Mouse (Mus musculus): ENCODE measurements around the gene Palld. TPM values are rescaled to one million over a fixed set of nuclear protein-coding genes. Genes with fewer than 3 reads are reported as not detected.

The Palld gene
- polyA plus RNA-seq, 1 experiment, result 63.6 TPM

DNA sequence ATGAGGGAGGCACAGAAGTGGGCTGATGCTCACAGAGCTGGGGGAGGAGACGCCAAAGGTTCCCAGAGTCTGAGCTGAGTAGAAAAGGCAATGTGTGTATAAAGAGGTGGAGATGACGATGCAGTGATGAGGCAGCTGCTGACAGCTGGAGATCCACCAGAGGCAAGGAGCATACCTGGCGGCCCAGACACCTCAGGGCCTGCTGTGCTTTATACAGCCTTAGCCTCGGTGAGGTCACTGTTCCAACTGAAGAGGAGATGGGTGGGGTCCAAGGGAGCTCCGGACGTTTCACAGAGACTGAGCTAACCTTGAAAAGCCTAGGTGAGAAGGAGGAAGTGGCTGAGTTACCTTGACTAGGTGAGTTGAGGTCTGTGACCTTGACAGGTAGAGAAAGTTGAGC lies 256.8 kb downstream of the Palld start:
- no peak overlapping the region for H3K9ac ChIP-seq (ENCODE audit: low read depth, poor library complexity, severe bottlenecking)
- TF ChIP-seq POLR2A (IDR thresholded peaks at IDR 0.05; ENCODE audit: insufficient read depth, low read length) (no peak), EP300 (IDR thresholded peaks at IDR 0.05; ENCODE audit: insufficient read depth, low read depth, low read length) (no peak), CTCF (IDR thresholded peaks at IDR 0.05; ENCODE audit: low read depth, low read length) (no peak)
- H3K27ac ChIP-seq (ENCODE audit: insufficient read depth, low read length), result no peak overlapping the region
- no peaks in the 10 kb centered on the region; the same call in 1 of the 2 replicates for H3K27me3 ChIP-seq (ENCODE audit: control insufficient read depth, insufficient read depth, low read length, poor library complexity, severe bottlenecking)
- H3K4me1 ChIP-seq (ENCODE audit: control insufficient read depth, insufficient read depth, low read length), result no peaks in the 10 kb centered on the region
- no peaks in the 10 kb centered on the region for H3K36me3 ChIP-seq (ENCODE audit: control insufficient read depth, insufficient read depth, low read length, poor library complexity, severe bottlenecking)
- no peaks in the 10 kb centered on the region for H3K9me3 ChIP-seq (replicated peaks; ENCODE audit: control insufficient read depth, insufficient read depth, low read length, poor library complexity, severe bottlenecking)
- no peak overlapping the region for H3K4me3 ChIP-seq (ENCODE audit: low read depth, low read length)

DNA sequence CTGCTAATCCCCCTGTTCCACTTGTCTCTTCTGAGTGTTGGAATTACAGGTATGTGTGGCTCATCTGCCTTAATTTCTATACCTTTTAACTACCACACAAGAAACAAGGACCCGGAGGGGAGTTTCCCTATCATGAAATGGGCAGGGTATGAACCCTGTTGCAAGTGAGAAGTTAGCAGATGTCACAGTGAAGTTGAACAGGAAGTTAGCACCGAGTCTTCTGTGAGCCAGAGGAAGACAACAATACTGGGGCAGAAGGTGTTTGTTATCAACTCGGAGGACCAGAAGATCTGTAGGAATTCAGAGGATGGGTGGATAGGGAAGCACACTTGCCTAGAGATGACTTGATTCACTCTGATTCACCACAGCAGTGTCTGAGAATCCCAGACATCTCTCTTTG lies 259.3 kb downstream of the Palld start:
- H3K27ac ChIP-seq (ENCODE audit: insufficient read depth, low read length), result no peak overlapping the region
- no peak for TF ChIP-seq EP300 (IDR thresholded peaks at IDR 0.05; ENCODE audit: insufficient read depth, low read depth, low read length)
- TF ChIP-seq CTCF (IDR thresholded peaks at IDR 0.05; ENCODE audit: low read depth, low read length), result no peak
- TF ChIP-seq POLR2A (IDR thresholded peaks at IDR 0.05; ENCODE audit: insufficient read depth, low read length), result no peak
- H3K4me3 ChIP-seq (ENCODE audit: low read depth, low read length), result no peak overlapping the region
- no peaks in the 10 kb centered on the region for H3K4me1 ChIP-seq (ENCODE audit: control insufficient read depth, insufficient read depth, low read length)
- no peaks in the 10 kb centered on the region for H3K36me3 ChIP-seq (ENCODE audit: control insufficient read depth, insufficient read depth, low read length, poor library complexity, severe bottlenecking)
- H3K9ac ChIP-seq (ENCODE audit: low read depth, poor library complexity, severe bottlenecking), result no peak overlapping the region
- no peaks in the 10 kb centered on the region for H3K9me3 ChIP-seq (replicated peaks; ENCODE audit: control insufficient read depth, insufficient read depth, low read length, poor library complexity, severe bottlenecking)
- no peaks in the 10 kb centered on the region; the same call in 1 of the 2 replicates for H3K27me3 ChIP-seq (ENCODE audit: control insufficient read depth, insufficient read depth, low read length, poor library complexity, severe bottlenecking)

DNA sequence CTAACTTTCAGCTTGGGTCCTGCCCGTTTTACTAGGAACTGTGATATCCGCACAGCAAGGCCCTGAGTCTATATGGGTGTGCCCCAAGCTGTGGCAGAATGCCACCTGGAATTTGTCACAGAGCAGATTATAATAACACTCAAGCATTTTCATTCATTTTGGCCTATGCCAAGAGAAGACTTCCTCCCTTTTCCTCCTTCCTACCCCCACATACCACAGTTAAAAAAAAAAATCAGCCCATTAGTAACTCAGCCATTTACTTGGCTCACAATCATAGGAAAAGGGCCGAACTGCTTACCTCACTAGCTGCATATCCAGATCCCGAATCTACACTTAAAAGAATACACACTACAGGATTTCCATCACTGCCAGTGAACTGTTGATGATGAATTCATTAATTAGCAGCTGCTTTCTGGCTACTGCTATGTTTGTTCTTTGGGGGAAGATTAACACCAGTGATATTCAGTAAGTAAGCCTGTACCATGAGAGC lies 260.1 kb downstream of the Palld start:
- Histone ChIP-seq H3K27ac (ENCODE audit: insufficient read depth, low read length) (no peak overlapping the region), H3K9me3 (replicated peaks; ENCODE audit: control insufficient read depth, insufficient read depth, low read length, poor library complexity, severe bottlenecking) (no peaks in the 10 kb centered on the region), H3K27me3 (ENCODE audit: control insufficient read depth, insufficient read depth, low read length, poor library complexity, severe bottlenecking) (no peaks in the 10 kb centered on the region; the same call in 1 of the 2 replicates), H3K4me3 (ENCODE audit: low read depth, low read length) (no peak overlapping the region), H3K4me1 (ENCODE audit: control insufficient read depth, insufficient read depth, low read length) (no peaks in the 10 kb centered on the region), H3K36me3 (ENCODE audit: control insufficient read depth, insufficient read depth, low read length, poor library complexity, severe bottlenecking) (no peaks in the 10 kb centered on the region), H3K9ac (ENCODE audit: low read depth, poor library complexity, severe bottlenecking) (no peak overlapping the region)
- TF ChIP-seq POLR2A (IDR thresholded peaks at IDR 0.05; ENCODE audit: insufficient read depth, low read length) (no peak), EP300 (IDR thresholded peaks at IDR 0.05; ENCODE audit: insufficient read depth, low read depth, low read length) (no peak)

DNA sequence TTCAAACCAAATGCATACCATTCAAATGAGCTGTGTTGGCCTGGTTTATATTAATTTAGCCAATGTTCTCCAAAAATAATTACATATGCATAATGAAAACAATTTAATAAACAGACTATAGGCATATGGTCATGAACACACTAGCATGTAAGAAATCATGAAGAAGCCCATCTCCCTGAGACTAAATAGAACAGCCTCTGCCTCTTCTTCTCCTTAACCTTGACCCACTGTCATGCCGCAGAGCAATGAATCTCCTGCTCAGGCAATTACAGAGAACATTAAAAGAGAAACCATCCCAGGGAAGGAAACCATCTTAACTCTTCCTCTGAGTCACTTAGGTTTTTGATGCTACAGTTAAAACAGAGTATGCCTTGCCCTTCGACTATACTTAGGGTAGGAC lies 262.9 kb downstream of the Palld start:
- Histone ChIP-seq H3K27ac (ENCODE audit: insufficient read depth, low read length) (no peak overlapping the region), H3K9me3 (replicated peaks; ENCODE audit: control insufficient read depth, insufficient read depth, low read length, poor library complexity, severe bottlenecking) (no peaks in the 10 kb centered on the region), H3K4me1 (ENCODE audit: control insufficient read depth, insufficient read depth, low read length) (no peaks in the 10 kb centered on the region), H3K9ac (ENCODE audit: low read depth, poor library complexity, severe bottlenecking) (no peak overlapping the region), H3K4me3 (ENCODE audit: low read depth, low read length) (no peak overlapping the region), H3K27me3 (ENCODE audit: control insufficient read depth, insufficient read depth, low read length, poor library complexity, severe bottlenecking) (no peaks in the 10 kb centered on the region; the same call in 1 of the 2 replicates), H3K36me3 (ENCODE audit: control insufficient read depth, insufficient read depth, low read length, poor library complexity, severe bottlenecking) (no peaks in the 10 kb centered on the region)
- no peak for TF ChIP-seq POLR2A (IDR thresholded peaks at IDR 0.05; ENCODE audit: insufficient read depth, low read length)
- no peak for TF ChIP-seq EP300 (IDR thresholded peaks at IDR 0.05; ENCODE audit: insufficient read depth, low read depth, low read length)
- no peak for TF ChIP-seq CTCF (IDR thresholded peaks at IDR 0.05; ENCODE audit: low read depth, low read length)

DNA sequence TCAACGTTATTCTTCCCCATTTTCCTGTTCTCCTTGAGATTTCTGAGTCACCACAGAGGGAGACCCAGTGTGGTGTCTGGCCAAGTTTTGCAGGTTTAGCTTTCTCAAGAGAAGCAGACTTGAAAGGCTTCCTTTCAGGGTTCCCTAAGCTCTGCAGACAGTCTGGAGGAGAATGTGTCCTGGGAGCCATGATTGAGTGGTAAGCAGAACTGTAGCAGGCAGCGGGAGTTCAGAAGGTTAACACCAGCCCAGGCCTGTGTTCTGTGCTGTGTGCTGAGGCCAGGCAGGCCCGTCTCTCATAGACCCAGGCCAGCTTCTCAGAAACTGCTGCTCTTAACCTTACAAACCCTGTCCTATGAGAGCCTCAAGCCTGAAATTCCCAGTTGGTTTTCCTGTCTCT lies 263.5 kb downstream of the Palld start:
- Histone ChIP-seq H3K27ac (ENCODE audit: insufficient read depth, low read length) (no peak overlapping the region), H3K36me3 (ENCODE audit: control insufficient read depth, insufficient read depth, low read length, poor library complexity, severe bottlenecking) (no peaks in the 10 kb centered on the region), H3K4me3 (ENCODE audit: low read depth, low read length) (no peak overlapping the region), H3K9me3 (replicated peaks; ENCODE audit: control insufficient read depth, insufficient read depth, low read length, poor library complexity, severe bottlenecking) (no peaks in the 10 kb centered on the region), H3K27me3 (ENCODE audit: control insufficient read depth, insufficient read depth, low read length, poor library complexity, severe bottlenecking) (no peaks in the 10 kb centered on the region; the same call in 1 of the 2 replicates), H3K9ac (ENCODE audit: low read depth, poor library complexity, severe bottlenecking) (no peak overlapping the region), H3K4me1 (ENCODE audit: control insufficient read depth, insufficient read depth, low read length) (no peaks in the 10 kb centered on the region)
- TF ChIP-seq EP300 (IDR thresholded peaks at IDR 0.05; ENCODE audit: insufficient read depth, low read depth, low read length) (no peak), POLR2A (IDR thresholded peaks at IDR 0.05; ENCODE audit: insufficient read depth, low read length) (no peak), CTCF (IDR thresholded peaks at IDR 0.05; ENCODE audit: low read depth, low read length) (no peak)

DNA sequence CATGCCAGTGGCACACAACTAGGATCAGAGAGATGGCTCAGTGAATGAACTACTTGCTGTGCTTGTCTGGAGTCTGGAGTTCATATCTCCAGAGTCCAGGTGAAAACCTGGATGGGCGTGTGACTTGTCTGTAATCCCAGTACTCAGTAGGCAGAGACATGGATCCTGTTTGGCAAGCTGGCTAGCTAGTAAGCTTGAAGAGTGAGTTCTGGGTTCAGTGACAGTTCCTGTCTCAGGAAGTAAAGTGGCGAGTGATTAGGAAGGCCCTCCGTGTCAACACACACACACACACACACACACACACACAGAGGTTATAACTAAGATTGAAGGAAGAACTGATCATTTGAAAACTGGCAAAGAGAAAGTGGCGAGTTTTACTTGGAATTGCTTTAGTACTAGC lies 264.8 kb downstream of the Palld start:
- Histone ChIP-seq H3K4me1 (ENCODE audit: control insufficient read depth, insufficient read depth, low read length) (no peaks in the 10 kb centered on the region), H3K27ac (ENCODE audit: insufficient read depth, low read length) (no peak overlapping the region), H3K36me3 (ENCODE audit: control insufficient read depth, insufficient read depth, low read length, poor library complexity, severe bottlenecking) (no peaks in the 10 kb centered on the region), H3K4me3 (ENCODE audit: low read depth, low read length) (no peak overlapping the region), H3K9ac (ENCODE audit: low read depth, poor library complexity, severe bottlenecking) (no peak overlapping the region), H3K9me3 (replicated peaks; ENCODE audit: control insufficient read depth, insufficient read depth, low read length, poor library complexity, severe bottlenecking) (no peaks in the 10 kb centered on the region), H3K27me3 (ENCODE audit: control insufficient read depth, insufficient read depth, low read length, poor library complexity, severe bottlenecking) (no peaks in the 10 kb centered on the region)
- TF ChIP-seq POLR2A (IDR thresholded peaks at IDR 0.05; ENCODE audit: insufficient read depth, low read length) (no peak), CTCF (IDR thresholded peaks at IDR 0.05; ENCODE audit: low read depth, low read length) (no peak), EP300 (IDR thresholded peaks at IDR 0.05; ENCODE audit: insufficient read depth, low read depth, low read length) (no peak)

Measured in ES-Bruce4 (cell line).